Comparison of ENCODE assay signal across 8 mouse cellular contexts in genomic region chr10:108332571-108333541, GRCm38 (mm10). TPM values are rescaled to one million over a fixed set of nuclear protein-coding genes. Genes with fewer than 3 reads are reported as not detected.
A peak's percentile ranks its signal among the peaks of the same experiment; 100 is the strongest.
DNase-seq lines count a peak whose midpoint lies in the region; ATAC-seq lines count a peak whose summit lies in the region.

No protein-coding gene starts in this region.

- H3K4me3 ChIP-seq in forebrain, embryonic 16.5 days (replicated peaks; ENCODE audit: low read length) = peak overlapping the region; percentile 69
- H3K4me3 ChIP-seq in hindbrain, embryonic 11.5 days (ENCODE audit: low read depth, low read length) = peak overlapping the region; percentile 85
- H3K4me3 ChIP-seq in stomach, embryonic 14.5 days (ENCODE audit: low read depth, low read length) = peak overlapping the region; percentile 89

- no peaks in the 10 kb centered on the region for H3K36me3 ChIP-seq in forebrain, embryonic 16.5 days (ENCODE audit: control insufficient read depth, insufficient read depth)
- no peaks in the 10 kb centered on the region for H3K36me3 ChIP-seq in hindbrain, embryonic 11.5 days (ENCODE audit: control insufficient read depth, insufficient read depth, low read length)
- no peaks in the 10 kb centered on the region for H3K36me3 ChIP-seq in stomach, embryonic 14.5 days (ENCODE audit: control insufficient read depth, insufficient read depth, low read length)

- H3K9ac ChIP-seq in forebrain, embryonic 16.5 days (replicated peaks; ENCODE audit: low read depth, low read length) = peak overlapping the region; percentile 69
- H3K9ac ChIP-seq in hindbrain, embryonic 11.5 days (ENCODE audit: low read depth, low read length) = peak overlapping the region; percentile 86
- H3K9ac ChIP-seq in stomach, embryonic 14.5 days (replicated peaks; ENCODE audit: low read depth, low read length) = peak overlapping the region; percentile 86

- H3K4me2 ChIP-seq in forebrain, embryonic 16.5 days (ENCODE audit: low read length) = peak overlapping the region; percentile 99
- peak overlapping the region; percentile 87 for H3K4me2 ChIP-seq in hindbrain, embryonic 11.5 days (replicated peaks; ENCODE audit: low read depth, low read length)
- peak overlapping the region; percentile 74 for H3K4me2 ChIP-seq in stomach, embryonic 14.5 days (replicated peaks; ENCODE audit: low read depth, low read length)

- H3K27me3 ChIP-seq in forebrain, embryonic 16.5 days (replicated peaks; ENCODE audit: control insufficient read depth, insufficient read depth, low read length) = peaks cover 15% of the 10 kb centered on the region
- H3K27me3 ChIP-seq in hindbrain, embryonic 11.5 days (ENCODE audit: control insufficient read depth, insufficient read depth, low read length) = peaks cover 16% of the 10 kb centered on the region
- no peaks in the 10 kb centered on the region for H3K27me3 ChIP-seq in stomach, embryonic 14.5 days (ENCODE audit: control insufficient read depth, insufficient read depth, low read length)

- whole genome bisulfite sequencing in forebrain, embryonic 16.5 days = under 1% methylated on average over 112 of the region's 129 CpGs
- WGBS in hindbrain, embryonic 11.5 days = under 1% methylated on average over 66 of the region's 129 CpGs
- WGBS in stomach, embryonic 14.5 days = under 1% methylated on average over 103 of the region's 129 CpGs

- H3K9me3 ChIP-seq in forebrain, embryonic 16.5 days (ENCODE audit: control insufficient read depth, low read length) = no peaks in the 10 kb centered on the region
- no peaks in the 10 kb centered on the region for H3K9me3 ChIP-seq in hindbrain, embryonic 11.5 days (ENCODE audit: control insufficient read depth, low read length)
- no peaks in the 10 kb centered on the region for H3K9me3 ChIP-seq in stomach, embryonic 14.5 days (ENCODE audit: control insufficient read depth, low read depth, low read length)

- DNase-seq in adrenal gland, adult (ENCODE audit: inconsistent age in 2 of 2, low spot score in 1 of 2) = peak; percentile 44 to 85
- no peak for DNase-seq in adrenal gland, adult 8-10 months
- peak; percentile 31 for DNase-seq in c-Kit-positive CD71-positive TER-119-positive erythroid progenitor cells, embryonic 14.5 days (ENCODE audit: low spot score)
- DNase-seq in hindbrain, embryonic 11.5 days (ENCODE audit: low spot score) = peak; percentile 78
- DNase-seq in left cerebral cortex, postnatal 25 days (ENCODE audit: low spot score in 2 of 2) = peak; percentile 6 to 15

- intact Hi-C loops in left cerebral cortex, postnatal 25 days (cut with DNase I) = no loop called here

- ATAC-seq in forebrain, embryonic 16.5 days = peak; percentile 70
- ATAC-seq in hindbrain, embryonic 11.5 days (ENCODE audit: low FRiP score) = peak; percentile 66
- peak; percentile 24 for ATAC-seq in megakaryocyte progenitor cell, adult 5-6 weeks (replicated peaks; ENCODE audit: poor library complexity)
- peak; percentile 43 for ATAC-seq in stomach, embryonic 14.5 days (ENCODE audit: insufficient number of reproducible peaks, insufficient read depth, low FRiP score, low read depth)

- H3K27ac ChIP-seq in forebrain, embryonic 16.5 days (ENCODE audit: low read length) = no peak overlapping the region
- peak overlapping the region; percentile 47; the same call in 1 of the 2 replicates for H3K27ac ChIP-seq in hindbrain, embryonic 11.5 days (ENCODE audit: low read depth, low read length)
- H3K27ac ChIP-seq in stomach, embryonic 14.5 days (ENCODE audit: low read length) = peak overlapping the region; percentile 92

- peaks cover 19% of the 10 kb centered on the region for H3K4me1 ChIP-seq in forebrain, embryonic 16.5 days (replicated peaks; ENCODE audit: control insufficient read depth, insufficient read depth, low read length)
- no peaks in the 10 kb centered on the region for H3K4me1 ChIP-seq in hindbrain, embryonic 11.5 days (replicated peaks; ENCODE audit: control insufficient read depth, insufficient read depth, low read length)
- H3K4me1 ChIP-seq in stomach, embryonic 14.5 days (ENCODE audit: control insufficient read depth, insufficient read depth, low read length) = no peaks in the 10 kb centered on the region

RNA-seq across cellular contexts. Expression of gene Pawr, which starts 0.9 kb away (rescaled TPM):
- total RNA-seq in adrenal gland, adult 8-10 months (2022) = 10 to 100 TPM in 1 of 4 experiments, 1 to 10 TPM in 3; 8.5 to 10.2 (median 9.2) TPM
- 2.2 and 2.4 TPM in 2 replicates for polyA plus RNA-seq in forebrain, embryonic 16.5 days (2015; fragmentation: Nextera tagmentation; extraction: Ambion mirVana)
- 13.0 and 13.1 TPM in 2 replicates for polyA plus RNA-seq in hindbrain, embryonic 11.5 days (2014; fragmentation: Nextera tagmentation; extraction: Ambion mirVana)
- 1 to 10 TPM; 2.2 to 2.5 TPM for total RNA-seq in left cerebral cortex, postnatal 25 days (2021)
- total RNA-seq in megakaryocyte progenitor cell, adult 5-6 weeks (2015) = 0.54 and 0.64 TPM in 2 replicates
- 0.17 TPM in 1 of 2 replicates, not detected in the other for total RNA-seq in megakaryocyte progenitor cell, adult 5-6 weeks (2017)
- polyA plus RNA-seq in stomach, embryonic 14.5 days (2014; fragmentation: Nextera tagmentation; extraction: Ambion mirVana) = 13.5 and 18.5 TPM in 2 replicates
